Mouse (Mus musculus) ES-E14 (cell line): ENCODE measurements around the gene Itgbl1.

Source experiments
- HCFC1 ChIP-seq: IDR thresholded peaks from 2 replicates; pipeline ENCODE4 v1.6.1; 2012; ENCODE audit warnings: low read length, inconsistent platforms, borderline replicate concordance; ENCODE audit not compliant: insufficient read depth
- MAFK ChIP-seq: IDR thresholded peaks from 2 replicates; pipeline ENCODE4 v1.6.1; 2014; ENCODE audit warnings: mild to moderate bottlenecking, low read depth, low read length, inconsistent platforms; ENCODE audit not compliant: insufficient read depth

DNA sequence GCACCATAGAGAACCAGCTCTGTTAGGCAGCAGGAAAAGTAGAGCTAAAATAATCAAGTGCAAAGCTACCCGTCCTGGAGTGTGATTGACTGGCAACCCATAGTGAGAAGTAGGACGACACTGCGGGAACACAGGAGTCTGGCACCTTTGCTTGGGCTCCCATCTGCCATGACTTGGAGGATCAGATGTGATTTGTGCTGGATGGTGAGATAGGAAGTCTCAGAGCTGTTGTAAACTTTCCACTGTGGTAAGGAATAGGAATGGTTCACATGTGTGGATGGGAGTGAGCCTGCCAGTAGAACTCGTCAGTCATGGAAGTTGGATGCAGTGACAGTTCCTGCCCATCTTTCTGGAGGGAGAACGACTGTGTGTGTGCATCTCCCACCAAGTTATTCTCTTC is 177.9 kb downstream of the Itgbl1 start:
- TF ChIP-seq HCFC1 = no peak
- no peak for TF ChIP-seq MAFK
